Mouse (Mus musculus): Measurements from ENCODE around the gene Gm11564.

DNA sequence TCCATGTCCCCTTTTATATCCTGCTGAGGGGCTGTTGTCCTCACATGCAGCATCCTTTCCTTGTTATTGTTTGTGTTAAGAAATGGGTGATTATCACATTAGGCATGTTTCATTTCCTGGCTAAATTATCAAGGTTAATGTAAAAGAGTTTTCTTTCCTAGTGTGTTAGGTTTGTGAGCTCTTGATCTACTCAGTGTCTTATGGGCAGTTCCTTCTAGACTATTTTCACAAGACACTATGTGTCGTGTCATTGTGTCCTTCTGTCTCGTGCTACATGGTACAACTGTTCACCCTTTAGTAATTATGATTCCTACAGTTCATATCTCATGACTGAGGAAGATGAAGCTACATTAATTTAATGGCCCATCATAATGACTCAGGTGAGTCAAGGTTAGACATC is 22.1 kb downstream of the Gm11564 start, which contains the start of gene Gm11596:
- no peak for TF ChIP-seq ZNF384 (IDR thresholded peaks at IDR 0.05; ENCODE audit: low read depth, low read length)
- no peak for TF ChIP-seq CTCF (conservative IDR thresholded peaks at IDR 0.05 in 1 of 2, IDR thresholded peaks at IDR 0.05 in 1 of 2; ENCODE audit: low read depth in 2 of 2, low read length in 2 of 2)
- no peak for TF ChIP-seq RAD21 (IDR thresholded peaks at IDR 0.05; ENCODE audit: low read depth, low read length)
- no peak for TF ChIP-seq UBTF (IDR thresholded peaks at IDR 0.05; ENCODE audit: low read depth, low read length)
- no peak for TF ChIP-seq EP300 (IDR thresholded peaks at IDR 0.05; ENCODE audit: low read length)
- no peak for TF ChIP-seq RCOR1 (conservative IDR thresholded peaks at IDR 0.05; ENCODE audit: low read depth, low read length)
- TF ChIP-seq POLR2A (IDR thresholded peaks at IDR 0.05; ENCODE audit: low read depth, low read length): no peak
- TF ChIP-seq CHD2 (IDR thresholded peaks at IDR 0.05; ENCODE audit: low read length): no peak
- no peak for TF ChIP-seq HCFC1 (IDR thresholded peaks at IDR 0.05; ENCODE audit: low read depth, low read length)
- no peak for TF ChIP-seq CHD1 (IDR thresholded peaks at IDR 0.05; ENCODE audit: low read depth, low read length)
- no peak for TF ChIP-seq USF2 (conservative IDR thresholded peaks at IDR 0.05; ENCODE audit: low read depth, low read length)
- no peak for TF ChIP-seq ZMIZ1 (IDR thresholded peaks at IDR 0.05; ENCODE audit: low read depth, low read length)
- no peak for TF ChIP-seq JUN (IDR thresholded peaks at IDR 0.05; ENCODE audit: insufficient read depth, low read depth, low read length)
- no peak for TF ChIP-seq GABPA (IDR thresholded peaks at IDR 0.05; ENCODE audit: insufficient replicate concordance, low read depth, low read length)
